Mouse (Mus musculus): ENCODE results near the gene Agpat1. TPM values are rescaled to one million over a fixed set of nuclear protein-coding genes. Genes with fewer than 3 reads are reported as not detected.

The Agpat1 gene
- total RNA-seq (2021), result 10 to 100 TPM; 61.5 to 63.2 TPM
- long read RNA-seq, experiment 1, partial matches to known transcripts, result 2 of 8 reads
- long read RNA-seq, experiment 1, other reads (novel, unspliced or antisense), result 5 of 8 reads
- long read RNA-seq, experiment 2, partial matches to known transcripts, result 1 of 14 reads
- long read RNA-seq, experiment 2, other reads (novel, unspliced or antisense), result 11 of 14 reads

DNA sequence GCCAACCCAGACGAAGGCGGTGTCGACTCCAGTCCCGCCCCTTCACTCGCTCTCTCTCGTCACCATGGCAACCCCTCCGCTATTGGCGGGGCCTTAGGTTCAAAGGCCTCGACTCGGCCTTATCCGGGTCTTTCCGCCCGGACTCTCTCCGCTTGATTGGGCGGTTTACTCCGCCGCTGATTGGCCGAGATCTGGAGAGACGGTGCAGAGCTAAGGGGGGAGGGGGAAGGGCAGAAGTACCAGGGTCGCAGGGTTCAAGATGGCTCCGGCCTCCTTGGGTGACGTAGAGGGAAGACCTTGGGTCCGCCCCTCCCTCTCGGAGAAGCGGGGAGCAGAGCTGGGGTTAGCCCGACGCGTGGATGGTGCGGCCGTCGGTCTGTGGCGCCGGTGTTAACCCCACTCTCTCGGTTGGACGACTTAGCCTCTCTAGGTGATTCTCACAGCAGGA is at the start of gene Agpat1:
Gene Agpat1 (plus strand): TSS at position 202 of the 448 bp plus-strand sequence.
- intact Hi-C loops (cut with DNase I), result no loop called here

DNA sequence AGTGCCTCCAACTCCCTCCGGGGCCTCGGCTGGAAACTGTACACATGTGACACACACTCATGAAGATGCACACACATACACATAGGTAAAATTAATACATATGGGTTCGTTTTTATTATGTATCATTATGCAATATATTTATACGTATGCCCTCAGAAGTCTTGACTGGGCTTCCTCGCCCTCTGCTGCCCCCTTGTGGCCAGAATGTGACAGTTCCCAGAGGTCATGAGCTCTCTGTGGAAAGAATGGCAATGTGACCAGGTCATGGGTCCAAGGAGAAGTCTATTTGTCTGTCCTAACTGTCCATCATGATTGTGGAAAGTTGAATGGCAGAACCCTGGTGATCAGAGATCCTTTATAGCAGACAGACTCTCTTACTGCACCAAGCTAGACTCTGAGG is 48.6 kb upstream of the Agpat1 start:
- peak; percentile 68 to 70 for DNase-seq
- intact Hi-C loops (cut with DNase I), result no loop called here

More for the DNA sequence above, at the start of gene Agpat1:
- DNase-seq, result peak; percentile 93 to 99

DNA sequence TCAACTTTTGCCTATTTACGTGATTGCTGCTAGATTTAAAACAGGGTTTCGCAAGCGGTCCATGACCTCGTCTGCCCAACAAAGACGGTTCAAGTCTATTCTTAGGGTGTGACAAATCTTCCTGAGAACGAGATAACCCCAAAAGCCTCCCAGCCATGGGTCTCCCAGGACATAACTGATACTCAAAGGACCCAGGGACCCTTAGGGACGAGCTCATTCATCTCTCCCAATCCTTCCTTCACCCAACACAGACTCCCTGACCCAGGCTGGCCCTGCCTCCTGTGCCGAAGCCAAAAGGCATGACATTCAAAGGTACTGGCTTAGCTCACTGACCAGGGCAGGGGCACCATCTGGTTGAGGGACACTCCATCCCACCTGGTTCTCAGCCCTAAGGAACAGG is 47.7 kb upstream of the Agpat1 start:
- intact Hi-C loops (cut with DNase I), result no loop called here
- DNase-seq, result no peak

DNA sequence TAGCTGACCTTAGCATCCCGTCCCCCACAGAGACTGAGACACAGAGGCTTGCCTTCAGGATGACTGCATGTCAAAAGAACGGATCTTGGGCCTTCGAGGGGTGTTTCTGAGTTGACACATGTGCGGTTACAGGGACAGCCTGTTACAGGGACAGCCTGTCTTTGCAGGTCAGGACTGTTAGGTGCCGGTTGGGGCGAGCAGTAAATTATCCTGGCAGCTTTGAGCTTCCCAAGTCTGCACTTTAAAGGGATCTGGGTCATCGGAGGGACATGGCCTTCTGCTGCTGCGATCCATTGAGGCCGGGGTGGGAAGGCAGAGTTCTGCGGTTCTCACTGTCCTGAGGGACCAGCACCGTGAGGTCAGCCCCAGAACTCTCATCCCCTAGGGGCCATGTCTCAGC is 46.7 kb upstream of the Agpat1 start:
- no peak for DNase-seq
- intact Hi-C loops (cut with DNase I), result no loop called here

DNA sequence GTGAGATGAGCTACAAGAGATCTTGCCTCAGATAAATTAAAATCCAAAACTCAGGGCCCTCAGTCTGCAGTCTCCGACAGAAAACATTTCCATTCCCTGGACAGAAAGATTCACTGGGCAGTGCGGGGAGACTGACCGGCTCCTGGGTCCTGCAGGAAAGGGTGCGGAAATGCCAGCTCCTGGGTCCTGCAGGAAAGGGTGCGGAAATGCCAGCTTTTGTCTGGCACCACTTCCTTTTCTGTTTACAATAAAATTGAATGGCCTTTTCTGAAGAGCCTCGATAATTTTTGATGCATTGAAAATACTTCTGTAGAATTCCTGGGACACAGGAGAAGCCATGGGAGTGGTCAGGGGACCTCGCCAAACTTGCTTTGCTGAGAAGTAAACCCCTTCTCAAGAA is 44.9 kb upstream of the Agpat1 start:
- DNase-seq, result no peak
- intact Hi-C loops (cut with DNase I), result no loop called here

DNA sequence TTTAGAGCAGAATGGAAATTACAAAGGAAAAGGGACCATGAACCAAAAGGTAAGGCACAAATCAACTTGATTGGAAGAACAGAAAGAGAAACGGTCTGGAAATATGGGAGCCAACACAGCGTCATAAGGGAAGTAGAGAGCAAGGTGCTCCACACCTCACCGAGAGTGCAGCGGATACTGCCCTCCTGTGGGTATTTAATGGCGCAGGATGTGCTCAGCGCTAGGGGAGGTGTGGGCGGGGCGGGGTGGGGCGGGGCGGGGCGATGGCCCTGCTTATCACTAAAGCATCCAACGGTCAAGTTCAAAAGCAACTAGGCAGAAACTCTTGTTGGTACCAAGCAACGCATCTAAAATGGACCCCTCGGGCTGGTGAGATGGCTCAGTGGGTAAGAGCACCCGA is 44.2 kb upstream of the Agpat1 start:
- no peak for DNase-seq
- intact Hi-C loops (cut with DNase I), result no loop called here

DNA sequence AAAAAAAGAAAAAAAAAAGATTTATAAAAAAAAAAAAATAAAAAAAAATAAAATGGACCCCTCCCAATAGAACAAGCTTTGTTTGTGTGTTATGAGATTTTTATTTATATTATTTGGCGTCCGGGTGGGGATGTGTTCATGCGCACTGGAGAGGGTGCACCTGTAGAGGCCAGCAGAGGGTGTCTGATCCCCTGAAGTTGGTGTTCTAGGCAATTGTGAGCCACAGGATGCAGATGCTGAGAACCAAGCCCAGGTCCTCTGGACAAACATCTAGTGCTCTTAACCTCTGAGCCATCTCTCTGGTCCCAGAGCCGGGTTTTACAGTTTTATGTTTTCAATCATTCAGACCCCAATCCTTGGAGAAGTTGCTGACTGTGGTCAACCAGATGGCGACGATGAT is 43.6 kb upstream of the Agpat1 start:
- no peak for DNase-seq
- intact Hi-C loops (cut with DNase I), result no loop called here

DNA sequence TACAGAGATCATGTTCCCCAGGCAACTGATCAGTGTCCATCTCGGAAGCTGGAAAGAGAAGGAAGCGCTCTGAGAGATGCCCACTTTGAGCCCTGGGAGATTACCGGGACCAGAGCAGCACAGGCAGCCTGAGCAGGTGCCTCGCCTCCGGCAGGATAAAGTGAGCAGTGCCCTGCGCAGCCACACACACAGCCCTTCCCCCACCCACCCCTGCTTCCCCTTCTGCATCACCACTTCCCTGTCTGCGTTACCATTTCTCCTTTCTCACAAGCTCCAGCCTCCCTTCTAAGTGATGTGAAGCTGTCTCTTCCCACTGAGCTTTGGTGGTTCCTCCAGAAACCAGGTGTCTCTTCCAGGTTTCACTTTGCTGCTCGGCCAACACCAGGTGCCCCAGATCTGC is 42.9 kb upstream of the Agpat1 start:
- intact Hi-C loops (cut with DNase I), result no loop called here
- DNase-seq, result no peak

DNA sequence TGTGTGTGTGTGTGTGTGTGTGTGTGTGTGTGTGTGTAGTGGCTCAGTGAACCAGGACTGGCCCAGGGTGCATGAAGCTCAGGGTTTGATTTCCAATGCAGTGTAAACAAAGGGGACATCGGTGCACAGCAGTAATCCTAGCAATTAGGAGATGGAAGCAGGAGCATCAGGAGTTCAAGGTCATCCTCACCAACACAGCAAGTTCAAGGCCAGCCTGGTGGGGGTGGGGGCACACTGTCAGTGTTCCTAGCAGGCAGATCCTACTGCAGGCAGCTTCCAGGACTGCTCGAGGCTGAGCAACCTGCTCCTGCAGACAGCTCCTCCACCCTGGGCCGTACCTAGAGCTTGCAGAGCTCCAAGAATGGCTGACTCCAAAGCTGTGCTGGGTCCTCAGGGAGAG is 41.5 kb upstream of the Agpat1 start:
- intact Hi-C loops (cut with DNase I), result no loop called here
- DNase-seq, result no peak

DNA sequence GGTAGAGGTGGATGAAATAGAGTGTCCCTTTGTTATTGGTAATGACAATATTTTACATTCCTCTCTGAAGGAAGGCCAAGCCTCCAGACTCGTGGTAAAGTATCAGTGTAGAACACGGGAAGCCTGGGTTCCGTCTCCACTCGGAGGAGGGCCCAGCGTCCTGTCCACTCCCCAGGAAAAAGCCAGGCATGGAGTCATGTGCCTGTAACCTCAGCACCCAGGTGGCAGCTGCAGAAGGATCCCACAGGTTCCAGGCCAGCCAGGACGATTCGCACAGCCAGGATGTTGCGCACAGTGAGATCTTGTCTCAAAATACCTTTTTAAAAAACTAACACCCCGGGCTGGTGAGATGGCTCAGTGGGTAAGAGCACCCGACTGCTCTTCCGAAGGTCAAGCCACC is 40.7 kb upstream of the Agpat1 start:
- intact Hi-C loops (cut with DNase I), result no loop called here
- DNase-seq, result no peak

DNA sequence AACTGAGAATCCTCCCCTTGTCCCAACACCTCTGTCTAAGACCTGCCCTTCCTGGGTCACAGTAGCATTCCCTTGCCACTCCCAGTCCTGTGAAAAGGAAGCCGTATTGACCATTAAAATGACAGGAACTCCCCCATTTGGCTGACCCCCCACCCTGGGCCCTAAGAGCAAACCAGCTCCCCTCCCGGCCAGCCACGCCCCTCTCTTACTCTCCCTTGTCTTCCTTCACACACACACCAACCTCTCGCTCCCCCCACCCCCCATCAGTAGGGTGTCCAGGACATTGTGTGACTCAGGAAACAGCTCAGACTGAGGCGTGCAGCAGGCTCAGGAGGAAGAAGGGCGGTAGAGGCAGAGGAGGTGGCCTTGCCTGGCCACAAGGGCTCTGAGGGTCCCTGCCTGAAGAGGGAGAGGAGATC is 40.0 kb upstream of the Agpat1 start, which contains the start of gene Notch4:
Gene Notch4 (plus strand): TSS at position 266 of the 419 bp plus-strand sequence.
- DNase-seq, result peak in 1 of 2 experiments; percentile 36

DNA sequence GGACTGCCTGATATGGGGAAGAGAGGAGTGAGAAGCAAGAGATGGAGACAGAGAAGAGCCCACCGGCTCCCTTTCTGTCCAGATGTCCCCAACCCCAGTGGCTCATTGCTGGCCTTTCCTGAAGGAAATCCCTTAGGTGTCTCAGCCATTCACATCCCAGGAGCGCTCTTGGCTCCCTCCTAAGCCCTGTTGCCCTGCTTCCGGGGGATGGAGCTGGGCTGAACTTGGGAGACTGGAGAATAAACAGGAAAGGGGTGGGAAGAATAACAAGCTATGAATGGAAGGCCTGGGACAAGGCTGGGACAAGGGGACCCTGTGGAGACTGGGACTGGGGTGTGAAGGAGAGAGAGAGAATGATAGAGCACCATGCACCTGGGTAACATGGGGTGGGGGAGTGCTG is 39.3 kb upstream of the Agpat1 start:
- no peak for DNase-seq
- intact Hi-C loops (cut with DNase I), result no loop called here

More for the DNA sequence above, 40.0 kb upstream of the Agpat1 start, which contains the start of gene Notch4:
- intact Hi-C loops (cut with DNase I), result no loop called here

DNA sequence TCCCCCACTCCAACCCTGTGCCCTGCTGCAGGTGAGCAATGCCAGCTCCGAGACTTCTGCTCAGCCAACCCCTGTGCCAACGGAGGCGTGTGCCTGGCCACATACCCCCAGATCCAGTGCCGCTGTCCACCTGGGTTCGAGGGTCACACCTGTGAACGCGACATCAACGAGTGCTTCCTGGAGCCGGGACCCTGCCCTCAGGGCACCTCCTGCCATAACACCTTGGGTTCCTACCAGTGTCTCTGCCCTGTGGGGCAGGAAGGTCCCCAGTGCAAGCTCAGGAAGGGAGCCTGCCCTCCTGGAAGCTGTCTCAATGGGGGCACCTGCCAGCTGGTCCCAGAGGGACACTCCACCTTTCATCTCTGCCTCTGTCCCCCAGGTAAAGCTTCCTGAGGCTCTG is 36.8 kb upstream of the Agpat1 start:
- intact Hi-C loops (cut with DNase I), result no loop called here
- DNase-seq, result no peak

DNA sequence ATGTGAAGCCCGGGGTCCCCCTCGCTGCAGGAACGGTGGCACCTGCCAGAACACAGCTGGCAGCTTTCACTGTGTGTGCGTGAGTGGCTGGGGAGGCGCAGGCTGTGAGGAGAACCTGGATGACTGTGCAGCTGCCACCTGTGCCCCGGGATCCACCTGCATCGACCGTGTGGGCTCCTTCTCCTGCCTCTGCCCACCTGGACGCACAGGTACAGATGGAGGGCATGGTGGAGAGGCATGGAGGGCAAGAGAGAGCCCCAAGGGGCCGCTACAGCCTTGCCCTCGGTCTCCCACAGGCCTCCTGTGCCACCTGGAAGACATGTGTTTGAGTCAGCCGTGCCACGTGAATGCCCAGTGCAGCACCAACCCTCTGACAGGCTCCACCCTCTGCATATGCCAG is 35.6 kb upstream of the Agpat1 start:
- intact Hi-C loops (cut with DNase I), result no loop called here
- no peak for DNase-seq

DNA sequence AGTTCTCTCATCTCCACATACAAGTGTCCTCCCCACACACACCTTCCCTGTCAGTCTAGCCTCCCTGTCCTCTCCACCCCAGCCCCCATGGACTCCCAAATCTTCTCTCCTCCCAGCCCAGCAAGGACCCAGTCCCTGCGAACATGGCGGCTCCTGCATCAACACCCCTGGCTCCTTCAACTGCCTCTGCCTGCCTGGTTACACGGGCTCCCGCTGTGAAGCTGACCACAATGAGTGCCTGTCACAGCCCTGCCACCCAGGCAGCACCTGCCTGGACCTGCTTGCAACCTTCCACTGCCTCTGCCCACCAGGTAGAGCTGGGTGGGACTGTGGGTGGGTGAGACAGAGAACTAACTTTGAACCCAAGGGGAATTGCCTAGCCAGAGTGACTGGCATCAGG is 34.1 kb upstream of the Agpat1 start:
- no peak for DNase-seq
- intact Hi-C loops (cut with DNase I), result loop anchor here (5.0 kb wide), 1 partner anchor 47 kb away; the partner anchor contains the start of gene Egfl8

DNA sequence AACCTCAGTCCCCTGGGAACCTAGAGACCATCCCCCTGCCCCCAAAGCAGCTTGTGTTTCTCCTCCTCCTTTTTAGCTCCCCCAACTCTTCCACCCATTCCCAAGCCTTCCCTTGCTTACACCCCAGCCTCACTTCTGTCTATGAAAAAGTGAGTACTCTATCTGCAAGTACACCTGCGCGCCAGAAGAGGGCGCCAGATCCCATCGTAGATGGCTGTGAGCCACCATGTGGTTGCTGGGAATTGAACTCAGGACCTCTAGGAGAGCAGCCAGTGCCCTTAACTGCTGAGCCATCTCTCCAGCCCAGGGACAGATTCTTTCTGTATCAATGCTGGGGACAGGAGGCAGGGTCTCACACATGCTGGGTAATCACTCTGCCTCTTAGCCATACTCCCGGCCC is 32.2 kb upstream of the Agpat1 start:
- no peak for DNase-seq
- intact Hi-C loops (cut with DNase I), result loop anchor here (5.0 kb wide), 1 partner anchor 45 kb away; the partner anchor contains the start of gene Egfl8

DNA sequence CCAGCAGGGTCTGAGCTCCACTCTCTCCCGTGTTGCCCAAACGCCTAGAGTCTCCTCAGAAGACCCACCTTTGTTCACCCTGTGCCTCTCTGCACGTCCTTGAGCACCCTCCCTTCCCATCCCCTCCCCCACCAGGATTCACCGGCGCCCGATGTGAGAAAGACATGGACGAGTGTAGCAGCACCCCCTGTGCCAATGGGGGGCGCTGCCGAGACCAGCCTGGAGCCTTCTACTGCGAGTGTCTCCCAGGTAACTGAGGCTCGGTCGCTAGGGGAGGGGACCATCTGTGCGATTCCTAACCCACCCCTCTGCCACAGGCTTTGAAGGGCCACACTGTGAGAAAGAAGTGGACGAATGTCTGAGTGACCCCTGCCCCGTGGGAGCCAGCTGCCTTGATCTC is 31.7 kb upstream of the Agpat1 start:
- no peak for DNase-seq
- intact Hi-C loops (cut with DNase I), result loop anchor here (5.0 kb wide), 1 partner anchor 45 kb away; the partner anchor contains the start of gene Egfl8

DNA sequence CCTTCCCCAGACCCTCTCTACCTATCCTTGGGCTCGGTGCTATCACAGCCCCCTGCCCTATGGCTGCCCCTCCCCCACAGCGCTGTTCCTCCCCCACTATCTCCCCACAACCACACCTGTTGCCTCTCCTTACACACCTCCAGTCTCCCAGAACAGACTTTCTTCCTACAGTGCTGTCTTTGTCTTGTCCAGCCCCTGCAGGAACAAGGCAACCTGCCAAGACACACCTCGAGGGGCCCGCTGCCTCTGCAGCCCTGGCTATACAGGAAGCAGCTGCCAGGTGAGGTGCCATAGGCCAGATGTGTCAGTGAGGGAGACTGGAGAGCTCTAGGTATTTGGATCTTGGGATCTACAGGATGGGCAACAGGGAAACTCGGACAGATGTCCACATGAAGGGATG is 27.5 kb upstream of the Agpat1 start:
- no peak for DNase-seq
- intact Hi-C loops (cut with DNase I), result no loop called here

DNA sequence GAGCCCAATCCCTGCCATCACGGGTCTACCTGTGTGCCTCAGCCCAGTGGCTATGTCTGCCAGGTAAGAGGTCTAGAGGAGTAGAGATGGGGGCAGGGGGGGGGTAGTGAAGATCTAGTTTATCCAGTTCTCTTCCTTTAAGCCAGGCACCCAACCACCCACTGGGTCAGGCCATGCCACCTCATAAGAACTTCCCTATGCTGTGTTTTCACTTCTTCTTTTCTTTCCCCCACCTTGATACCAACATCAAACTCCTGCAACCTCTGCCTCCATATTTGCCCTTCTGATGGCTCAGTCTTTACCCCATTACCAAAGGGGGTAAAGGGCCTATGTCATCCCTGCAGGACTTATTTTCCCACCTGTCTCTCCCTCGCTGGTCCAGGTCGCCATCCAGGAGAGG is 26.0 kb upstream of the Agpat1 start:
- no peak for DNase-seq
- intact Hi-C loops (cut with DNase I), result no loop called here

DNA sequence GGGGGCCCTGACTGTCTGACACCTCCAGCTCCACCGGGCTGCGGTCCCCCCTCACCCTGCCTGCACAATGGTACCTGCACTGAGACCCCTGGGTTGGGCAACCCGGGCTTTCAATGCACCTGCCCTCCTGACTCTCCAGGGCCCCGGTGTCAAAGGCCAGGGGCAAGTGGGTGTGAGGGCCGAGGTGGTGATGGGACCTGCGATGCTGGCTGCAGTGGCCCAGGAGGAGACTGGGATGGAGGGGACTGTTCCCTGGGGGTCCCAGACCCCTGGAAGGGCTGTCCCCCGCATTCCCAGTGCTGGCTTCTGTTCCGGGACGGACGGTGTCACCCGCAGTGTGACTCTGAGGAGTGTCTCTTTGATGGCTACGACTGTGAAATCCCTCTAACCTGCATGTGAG is 21.5 kb upstream of the Agpat1 start:
- no peak for DNase-seq
- intact Hi-C loops (cut with DNase I), result no loop called here

DNA sequence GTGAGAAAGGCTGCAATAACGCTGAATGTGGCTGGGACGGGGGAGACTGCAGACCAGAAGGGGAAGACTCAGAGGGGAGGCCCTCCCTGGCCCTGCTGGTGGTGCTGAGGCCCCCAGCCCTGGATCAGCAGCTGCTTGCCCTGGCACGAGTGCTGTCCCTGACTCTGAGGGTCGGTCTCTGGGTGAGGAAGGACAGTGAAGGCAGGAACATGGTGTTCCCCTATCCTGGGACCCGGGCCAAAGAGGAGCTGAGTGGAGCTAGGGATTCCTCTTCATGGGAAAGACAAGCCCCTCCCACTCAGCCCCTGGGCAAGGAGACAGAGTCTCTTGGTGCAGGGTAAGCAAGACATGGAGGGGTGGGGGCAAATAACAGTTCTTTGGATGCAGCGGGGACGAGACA is 20.7 kb upstream of the Agpat1 start:
- DNase-seq, result no peak
- intact Hi-C loops (cut with DNase I), result no loop called here

DNA sequence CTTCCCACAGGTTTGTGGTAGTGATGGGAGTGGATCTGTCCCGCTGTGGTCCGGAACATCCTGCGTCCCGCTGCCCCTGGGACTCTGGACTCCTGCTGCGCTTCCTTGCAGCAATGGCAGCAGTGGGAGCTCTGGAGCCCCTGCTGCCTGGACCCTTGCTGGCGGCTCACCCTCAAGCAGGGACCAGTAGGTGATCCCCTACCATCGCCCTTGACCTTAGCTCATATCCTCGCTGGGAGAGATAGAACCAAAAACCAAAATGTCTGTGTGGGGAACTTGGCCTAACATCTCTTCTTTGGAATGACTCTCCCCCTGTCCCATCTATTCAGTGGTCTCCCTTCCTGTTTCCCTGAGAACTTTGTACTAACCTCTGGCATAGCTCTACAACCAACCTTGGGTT is 20.2 kb upstream of the Agpat1 start:
- intact Hi-C loops (cut with DNase I), result no loop called here
- no peak for DNase-seq

DNA sequence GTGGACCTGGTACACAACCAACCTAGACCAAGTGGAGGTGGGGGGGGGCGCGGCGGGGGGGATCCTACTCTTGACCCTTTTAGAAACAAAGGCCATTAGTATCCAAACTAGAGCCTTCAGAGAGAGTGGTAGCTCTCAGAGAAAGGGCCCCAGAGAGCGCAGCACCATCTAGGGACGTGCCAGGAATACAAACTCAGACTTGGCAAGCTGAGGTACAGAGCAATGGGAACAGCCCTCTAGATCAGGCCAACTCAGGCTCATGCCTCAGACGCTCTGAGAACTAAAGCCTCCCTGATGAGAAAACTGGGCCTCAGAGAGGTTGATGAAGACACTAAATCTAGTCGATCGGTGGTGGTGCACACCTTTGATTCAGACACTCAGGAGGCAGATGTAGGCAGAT is 18.9 kb upstream of the Agpat1 start:
- intact Hi-C loops (cut with DNase I), result no loop called here
- DNase-seq, result no peak

All from gastrocnemius, postnatal 36 days (tissue).